ENCODE assay signal across 8 mouse cellular contexts in genomic region chr2:155540822-155541458, GRCm38 (mm10). TPM values are rescaled to one million over a fixed set of nuclear protein-coding genes. Genes with fewer than 3 reads are reported as not detected.
DNase-seq lines count a peak whose midpoint lies in the region; ATAC-seq and TF ChIP-seq lines count a peak whose summit lies in the region.

No protein-coding gene starts in this region.

- H3K27ac ChIP-seq in bone marrow macrophage, adult 2 months (ENCODE audit: insufficient read depth, low read depth, low read length) = peak overlapping the region; percentile 79
- H3K27ac ChIP-seq in midbrain, embryonic 15.5 days = no peak overlapping the region

- no peak for ATAC-seq in midbrain, embryonic 15.5 days (replicated peaks)

- TF ChIP-seq CTCF in bone marrow macrophage, adult 2 months (IDR thresholded peaks at IDR 0.05; ENCODE audit: low read depth, low read length) = no peak

- peak overlapping the region; percentile 30 for H3K4me3 ChIP-seq in bone marrow macrophage, adult 2 months (ENCODE audit: insufficient read depth, low read length)
- H3K4me3 ChIP-seq in megakaryocyte, embryonic 14.5 days (replicated peaks) = peak overlapping the region; percentile 64
- H3K4me3 ChIP-seq in midbrain, embryonic 15.5 days = no peak overlapping the region

- H3K4me1 ChIP-seq in bone marrow macrophage, adult 2 months (ENCODE audit: control insufficient read depth, insufficient read depth, low read length) = peaks cover 8% of the 10 kb centered on the region
- H3K4me1 ChIP-seq in megakaryocyte, embryonic 14.5 days = peaks cover 28% of the 10 kb centered on the region
- H3K4me1 ChIP-seq in midbrain, embryonic 15.5 days = no peaks in the 10 kb centered on the region

- H3K9ac ChIP-seq in midbrain, embryonic 15.5 days = no peak overlapping the region

- peak; percentile 13 to 25 for DNase-seq in left cerebral cortex, postnatal 14 days (ENCODE audit: low spot score in 2 of 2)
- no peak for DNase-seq in left cerebral cortex, postnatal 10 days (ENCODE audit: extremely low spot score in 1 of 2, low spot score in 2 of 2)
- DNase-seq in heart, adult 18-20 months = peak; percentile 64 to 76
- DNase-seq in MN1 (ENCODE audit: low spot score) = no peak
- no peak for DNase-seq in embryo, embryonic 9.5 days (ENCODE audit: extremely low spot score)

- no peaks in the 10 kb centered on the region for H3K9me3 ChIP-seq in megakaryocyte, embryonic 14.5 days
- H3K9me3 ChIP-seq in midbrain, embryonic 15.5 days = no peaks in the 10 kb centered on the region

- intact Hi-C loops in left cerebral cortex, postnatal 14 days (cut with DNase I) = no loop called here
- intact Hi-C loops in left cerebral cortex, postnatal 10 days (cut with DNase I) = no loop called here

- H3K36me3 ChIP-seq in megakaryocyte, embryonic 14.5 days (replicated peaks; ENCODE audit: low read length) = peaks cover 4% of the 10 kb centered on the region
- H3K36me3 ChIP-seq in midbrain, embryonic 15.5 days (replicated peaks) = no peaks in the 10 kb centered on the region

- no peak for TF ChIP-seq POLR2A in bone marrow macrophage, adult 2 months (IDR thresholded peaks at IDR 0.05; ENCODE audit: borderline replicate concordance, low read depth, low read length)

- WGBS in midbrain, embryonic 15.5 days = 62% methylated on average over 6 of the region's 6 CpGs

- H3K27me3 ChIP-seq in megakaryocyte, embryonic 14.5 days (replicated peaks) = no peaks in the 10 kb centered on the region
- H3K27me3 ChIP-seq in midbrain, embryonic 15.5 days (replicated peaks) = no peaks in the 10 kb centered on the region

- no peak overlapping the region for H3K4me2 ChIP-seq in midbrain, embryonic 15.5 days

RNA-seq across cellular contexts. Expression of gene Ggt7, which starts 22.9 kb away (rescaled TPM):
- 100 to 1,000 TPM; 112 to 120 TPM for total RNA-seq in left cerebral cortex, postnatal 14 days (2021)
- total RNA-seq in left cerebral cortex, postnatal 10 days (2021) = 100 to 1,000 TPM; 109 to 111 TPM
- not detected in 2 replicates for polyA plus RNA-seq in bone marrow macrophage, adult 2 months (2012; ENCODE audit: insufficient read depth, insufficient read length, missing spikeins)
- total RNA-seq in heart, adult 18-20 months (2021) = under 1 TPM; 0.52 to 0.59 TPM
- 0.60 and 24.0 TPM in 2 replicates for polyA plus RNA-seq in megakaryocyte, embryonic 14.5 days (2012; ENCODE audit: insufficient read depth, low replicate concordance)
- polyA plus RNA-seq in midbrain, embryonic 15.5 days (2015; fragmentation: Nextera tagmentation; extraction: Ambion mirVana) = 79.4 and 81.0 TPM in 2 replicates

RNA-seq across cellular contexts. Expression of gene Acss2, which starts 23.2 kb away (rescaled TPM):
- 10 to 100 TPM; 46.6 to 52.7 TPM for total RNA-seq in left cerebral cortex, postnatal 14 days (2021)
- total RNA-seq in left cerebral cortex, postnatal 10 days (2021) = 10 to 100 TPM; 41.0 to 42.9 TPM
- 8.9 and 9.7 TPM in 2 replicates for polyA plus RNA-seq in bone marrow macrophage, adult 2 months (2012; ENCODE audit: insufficient read depth, insufficient read length, missing spikeins)
- 10 to 100 TPM; 32.1 to 42.2 TPM for total RNA-seq in heart, adult 18-20 months (2021)
- polyA plus RNA-seq in megakaryocyte, embryonic 14.5 days (2012; ENCODE audit: insufficient read depth, low replicate concordance) = 4.9 and 10.2 TPM in 2 replicates
- polyA plus RNA-seq in midbrain, embryonic 15.5 days (2015; fragmentation: Nextera tagmentation; extraction: Ambion mirVana) = 28.0 and 28.9 TPM in 2 replicates

RNA-seq across cellular contexts. Expression of gene Gss, which starts 51.7 kb away (rescaled TPM):
- total RNA-seq in left cerebral cortex, postnatal 14 days (2021) = 10 to 100 TPM; 15.8 to 18.3 TPM
- 10 to 100 TPM; 13.5 to 16.4 TPM for total RNA-seq in left cerebral cortex, postnatal 10 days (2021)
- 10.5 and 12.9 TPM in 2 replicates for polyA plus RNA-seq in bone marrow macrophage, adult 2 months (2012; ENCODE audit: insufficient read depth, insufficient read length, missing spikeins)
- 10 to 100 TPM; 14.4 to 15.6 TPM for total RNA-seq in heart, adult 18-20 months (2021)
- polyA plus RNA-seq in megakaryocyte, embryonic 14.5 days (2012; ENCODE audit: insufficient read depth, low replicate concordance) = 7.9 and 8.8 TPM in 2 replicates
- 15.3 and 16.3 TPM in 2 replicates for polyA plus RNA-seq in midbrain, embryonic 15.5 days (2015; fragmentation: Nextera tagmentation; extraction: Ambion mirVana)

Comparison
In these comparisons a context has a peak if more than half of its experiments do, and no peak if none do; other contexts are left out.
1. DNase-seq: peak in left cerebral cortex, postnatal 14 days (2 of 2) and heart, adult 18-20 months (2 of 2); none in left cerebral cortex, postnatal 10 days (0 of 2), MN1 (single experiment) and embryo, embryonic 9.5 days (single experiment).
2. RNA of gene Ggt7, which starts 22.9 kb away (total RNA-seq): 112 to 120 TPM in left cerebral cortex, postnatal 14 days and 109 to 111 TPM in left cerebral cortex, postnatal 10 days; 0.52 to 0.59 TPM in heart, adult 18-20 months; every median in the first group is over 10 times any median in the second.